Mouse (Mus musculus) limb, embryonic 12.5 days (tissue): Measurements from ENCODE around the gene Hmga1b. TPM values are rescaled to one million over a fixed set of nuclear protein-coding genes. Genes with fewer than 3 reads are reported as not detected.
"Not testable (repeated sequence)": the region's sequence is repeated elsewhere in the genome, so short reads cannot be mapped to it uniquely, and the experiment has no call there.

Experiments
- ATAC-seq: fragments of 200-750 bp; cut with Nextera tagmentation; 2 replicates; pipeline ENCODE4 v1.8.0; 2017; ENCODE audit warnings: low read depth, moderate TSS enrichment; ENCODE audit not compliant: insufficient number of reproducible peaks, insufficient read depth, low FRiP score, low TSS enrichment
- H3K27ac ChIP-seq: fragments of 300-500 bp; sonication (generic); 2 replicates; pipeline ENCODE4 v1.5.1; 2016; ENCODE audit warnings: mild to moderate bottlenecking, moderate library complexity
- H3K27me3 ChIP-seq: fragments of 300-500 bp; sonication (generic); 2 replicates; pipeline ENCODE4 v1.6.1; 2016; ENCODE audit warnings: mild to moderate bottlenecking, moderate library complexity
- H3K36me3 ChIP-seq: fragments of 300-500 bp; sonication (generic); 2 replicates; pipeline ENCODE4 v1.6.1; 2016; ENCODE audit warnings: mild to moderate bottlenecking, moderate library complexity
- H3K4me1 ChIP-seq: fragments of 300-500 bp; sonication (generic); replicated peaks from 2 replicates; pipeline ENCODE4 v1.6.1; 2016
- H3K4me2 ChIP-seq: fragments of 300-500 bp; sonication (generic); 2 replicates; pipeline ENCODE4 v1.6.1; 2016; ENCODE audit warnings: mild to moderate bottlenecking, moderate library complexity
- H3K4me3 ChIP-seq: fragments of 300-500 bp; sonication (generic); replicated peaks from 2 replicates; pipeline ENCODE4 v1.5.1; 2016; ENCODE audit warnings: mild to moderate bottlenecking
- H3K9ac ChIP-seq: fragments of 300-500 bp; sonication (generic); replicated peaks from 2 replicates; pipeline ENCODE4 v1.6.1; 2016; ENCODE audit warnings: mild to moderate bottlenecking, moderate library complexity
- H3K9me3 ChIP-seq: fragments of 300-500 bp; sonication (generic); 2 replicates; pipeline ENCODE4 v1.6.1; 2016; ENCODE audit warnings: mild to moderate bottlenecking, moderate library complexity
- WGBS: fragments of 180-500 bp; shearing (Covaris S2); methylation state at CpG from one replicate; pipeline ENCODE4 v1.1.7; 2016; 5-methylcytosine and 5-hydroxymethylcytosine counted together
- polyA plus RNA-seq: library from polyadenylated mRNA; unstranded; fragments of >200 nt; fragmentation: Nextera tagmentation; extraction: Ambion mirVana; gene quantifications from 2 replicates; pipeline ENCODE4 v1.2.1, GENCODE M21; 2016

Gene Hmga1b
- 6.4 and 8.4 TPM in 2 replicates for polyA plus RNA-seq

GRCm38 (mm10) chr11:120762672-120763041 is at the start of gene Hmga1b:
TSS of gene Hmga1b (plus strand) at chr11:120762794.
- Histone ChIP-seq H3K9ac (peak within 1 kb of the TSS; percentile 23; the same call in 1 of the 2 replicates), H3K27ac (peak within 1 kb of the TSS; percentile 17; the same call in 1 of the 2 replicates), H3K4me2 (peak within 1 kb of the TSS; percentile 35), H3K9me3 (peaks cover 22% of the 10 kb centered on the region; the same call in 1 of the 2 replicates), H3K27me3 (peaks cover 20% of the 10 kb centered on the region)
- ATAC-seq, H3K4me1 ChIP-seq, H3K4me3 ChIP-seq, H3K36me3 ChIP-seq: not testable (repeated sequence)
- 19% methylated on average over 14 of the region's 14 CpGs for WGBS

- Histone ChIP-seq H3K9me3 (no peaks in the 10 kb centered on the region), H3K4me1 (peaks cover 46% of the 10 kb centered on the region), H3K9ac (peak within 1 kb of the TSS; percentile 79), H3K4me3 (peak within 1 kb of the TSS; percentile 66), H3K27ac (peak within 1 kb of the TSS; percentile 62), H3K27me3 (no peaks in the 10 kb centered on the region), H3K4me2 (peak within 1 kb of the TSS; percentile 95), H3K36me3 (peaks cover 62% of the 10 kb centered on the region)
- peak; percentile 93 for ATAC-seq
- 3% methylated on average over 53 of the region's 53 CpGs for WGBS
Observed at GRCm38 (mm10) chr11:120713580-120714518, 48.7 kb upstream of the Hmga1b start, which contains the start of the genes Cenpx and Lrrc45. TSS of gene Cenpx (minus strand) at chr11:120713738. TSS of gene Lrrc45 (plus strand) at chr11:120713925.

GRCm38 (mm10) chr11:120714546-120714945 is 48.0 kb upstream of the Hmga1b start:
- ATAC-seq: no peak
- Histone ChIP-seq H3K36me3 (peaks cover 62% of the 10 kb centered on the region), H3K27ac (no peak overlapping the region), H3K9ac (peak overlapping the region; percentile 79), H3K4me3 (peak overlapping the region; percentile 66), H3K27me3 (no peaks in the 10 kb centered on the region), H3K4me2 (peak overlapping the region; percentile 95), H3K9me3 (no peaks in the 10 kb centered on the region), H3K4me1 (peaks cover 39% of the 10 kb centered on the region)
- WGBS: 61% methylated on average over 10 of the region's 10 CpGs

DNA sequence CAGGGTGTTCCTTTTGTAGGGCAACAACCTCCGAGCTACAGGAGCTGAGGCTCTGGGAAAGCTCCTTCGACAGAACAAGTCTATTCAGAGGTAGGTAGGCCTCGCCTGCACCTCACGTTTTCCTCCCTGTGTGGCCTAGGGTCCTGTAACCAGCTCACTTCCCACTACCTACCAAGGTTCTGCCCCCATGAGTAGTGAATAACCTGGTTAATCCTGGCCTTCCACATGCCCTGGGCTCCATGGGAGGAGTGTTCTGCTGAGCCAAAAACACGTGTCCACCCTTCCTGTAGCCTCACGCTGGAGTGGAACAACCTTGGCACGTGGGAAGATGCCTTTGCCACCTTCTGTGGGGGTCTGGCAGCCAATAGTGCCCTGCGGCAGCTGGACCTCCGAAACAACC is 47.5 kb upstream of the Hmga1b start:
- Histone ChIP-seq H3K27me3 (no peaks in the 10 kb centered on the region), H3K27ac (no peak overlapping the region), H3K4me3 (peak overlapping the region; percentile 66; the same call in 1 of the 2 replicates), H3K4me2 (peak overlapping the region; percentile 95; the same call in 1 of the 2 replicates), H3K9me3 (no peaks in the 10 kb centered on the region), H3K9ac (peak overlapping the region; percentile 79; the same call in 1 of the 2 replicates), H3K4me1 (peaks cover 35% of the 10 kb centered on the region), H3K36me3 (peaks cover 62% of the 10 kb centered on the region)
- WGBS: 88% methylated on average over 9 of the region's 9 CpGs
- ATAC-seq: no peak

GRCm38 (mm10) chr11:120719242-120719641 is 43.4 kb upstream of the Hmga1b start:
- 88% methylated on average over 9 of the region's 9 CpGs for WGBS
- peaks cover 58% of the 10 kb centered on the region for H3K36me3 ChIP-seq
- no peak overlapping the region for H3K9ac ChIP-seq
- H3K27ac ChIP-seq: no peak overlapping the region
- H3K4me3 ChIP-seq: no peak overlapping the region
- no peak overlapping the region for H3K4me2 ChIP-seq
- H3K4me1 ChIP-seq: peaks cover 24% of the 10 kb centered on the region
- H3K9me3 ChIP-seq: no peaks in the 10 kb centered on the region
- peaks cover 29% of the 10 kb centered on the region for H3K27me3 ChIP-seq
- ATAC-seq: no peak

- WGBS: 89% methylated on average over 13 of the region's 13 CpGs
- Histone ChIP-seq H3K4me3 (0 out of 2 replicates have a peak overlapping the region, but pooled peaks have one; percentile 75), H3K27ac (no peak overlapping the region), H3K9ac (no peak overlapping the region), H3K9me3 (no peaks in the 10 kb centered on the region), H3K4me2 (no peak overlapping the region), H3K4me1 (peaks cover 18% of the 10 kb centered on the region), H3K36me3 (peaks cover 58% of the 10 kb centered on the region), H3K27me3 (peaks cover 29% of the 10 kb centered on the region)
- ATAC-seq: no peak
Observed at GRCm38 (mm10) chr11:120719841-120720376, 42.7 kb upstream of the Hmga1b start.

GRCm38 (mm10) chr11:120720450-120720849 is 42.1 kb upstream of the Hmga1b start:
- Histone ChIP-seq H3K4me1 (peaks cover 15% of the 10 kb centered on the region), H3K4me2 (peak overlapping the region; percentile 99), H3K9me3 (no peaks in the 10 kb centered on the region), H3K4me3 (peak overlapping the region; percentile 75), H3K36me3 (peaks cover 56% of the 10 kb centered on the region), H3K9ac (peak overlapping the region; percentile 86), H3K27ac (peak overlapping the region; percentile 37; the same call in 1 of the 2 replicates), H3K27me3 (peaks cover 29% of the 10 kb centered on the region)
- 11% methylated on average over 17 of the region's 17 CpGs for WGBS
- ATAC-seq: no peak

- Histone ChIP-seq H3K9me3 (no peaks in the 10 kb centered on the region), H3K4me3 (peak within 1 kb of the TSS; percentile 75), H3K27me3 (peaks cover 29% of the 10 kb centered on the region), H3K9ac (peak within 1 kb of the TSS; percentile 86), H3K4me1 (peaks cover 18% of the 10 kb centered on the region), H3K36me3 (peaks cover 50% of the 10 kb centered on the region), H3K27ac (peak within 1 kb of the TSS; percentile 37; the same call in 1 of the 2 replicates), H3K4me2 (peak within 1 kb of the TSS; percentile 99)
- under 1% methylated on average over 83 of the region's 90 CpGs for WGBS
- ATAC-seq: peak; percentile 76
Observed at GRCm38 (mm10) chr11:120721124-120722066, 41.2 kb upstream of the Hmga1b start, which contains the start of gene Rac3. TSS of gene Rac3 (plus strand) at chr11:120721470.

DNA sequence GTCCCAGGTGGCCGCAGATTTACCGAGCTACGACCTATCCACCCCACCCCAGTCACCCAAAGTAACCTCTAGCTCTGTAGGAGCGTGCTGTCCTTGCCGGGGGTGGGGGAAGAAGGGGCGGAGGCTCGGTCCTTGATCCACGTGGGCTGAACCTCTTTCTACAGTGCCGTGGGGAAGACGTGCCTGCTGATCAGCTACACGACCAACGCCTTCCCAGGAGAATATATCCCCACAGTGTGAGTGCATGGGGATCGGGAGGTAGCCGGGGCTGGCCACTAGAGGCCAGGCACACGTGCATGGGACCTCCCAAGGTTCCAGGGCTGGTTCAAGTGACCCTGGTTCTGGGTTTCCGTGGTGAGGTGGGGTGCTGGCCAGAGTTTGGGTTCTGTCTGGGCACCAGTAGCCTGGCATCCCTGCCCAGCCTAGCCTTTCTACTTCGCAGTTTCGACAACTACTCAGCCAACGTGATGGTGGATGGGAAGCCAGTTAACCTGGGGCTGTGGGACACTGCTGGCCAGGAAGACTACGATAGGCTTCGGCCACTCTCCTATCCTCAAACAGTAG is 40.4 kb upstream of the Hmga1b start:
- Histone ChIP-seq H3K9me3 (no peaks in the 10 kb centered on the region), H3K4me1 (peaks cover 24% of the 10 kb centered on the region), H3K9ac (peak overlapping the region; percentile 86), H3K36me3 (peaks cover 42% of the 10 kb centered on the region), H3K4me3 (peak overlapping the region; percentile 75), H3K27ac (no peak overlapping the region), H3K4me2 (peak overlapping the region; percentile 99), H3K27me3 (peaks cover 29% of the 10 kb centered on the region)
- WGBS: 19% methylated on average over 21 of the region's 21 CpGs
- ATAC-seq: no peak

DNA sequence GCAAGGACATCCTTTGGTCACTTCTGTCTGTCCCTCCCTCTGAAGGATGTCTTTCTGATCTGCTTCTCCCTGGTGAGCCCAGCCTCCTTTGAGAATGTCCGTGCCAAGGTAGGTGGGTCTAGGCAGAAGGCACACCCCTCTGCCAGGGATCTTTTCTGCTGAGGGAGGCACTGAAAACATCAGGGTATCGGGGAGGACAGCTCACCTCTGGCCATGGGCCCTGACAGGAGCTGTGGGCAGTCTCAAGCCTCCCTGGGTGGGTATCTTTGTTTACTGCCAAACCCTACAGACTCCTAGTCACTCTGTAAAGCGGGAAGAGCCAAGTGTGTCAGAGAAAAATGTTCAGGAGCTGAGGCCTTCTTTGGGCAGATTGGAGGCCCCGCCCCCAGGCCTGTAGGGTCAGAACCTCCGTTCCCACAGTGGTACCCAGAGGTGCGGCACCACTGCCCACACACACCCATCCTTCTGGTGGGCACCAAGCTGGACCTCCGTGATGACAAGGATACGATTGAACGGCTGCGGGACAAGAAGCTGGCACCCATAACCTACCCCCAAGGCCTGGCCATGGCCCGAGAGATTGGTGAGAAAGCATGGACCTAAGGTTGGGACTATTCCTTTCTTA is 39.7 kb upstream of the Hmga1b start:
- H3K4me2 ChIP-seq: no peak overlapping the region; the same call in 1 of the 2 replicates
- no peak overlapping the region for H3K27ac ChIP-seq
- no peak overlapping the region; the same call in 1 of the 2 replicates for H3K4me3 ChIP-seq

More for the DNA sequence above, 39.7 kb upstream of the Hmga1b start:
- WGBS: 88% methylated on average over 11 of the region's 11 CpGs
- no peak for ATAC-seq
- peaks cover 35% of the 10 kb centered on the region for H3K36me3 ChIP-seq
- H3K9ac ChIP-seq: no peak overlapping the region
- peaks cover 24% of the 10 kb centered on the region for H3K4me1 ChIP-seq
- no peaks in the 10 kb centered on the region for H3K9me3 ChIP-seq
- peaks cover 29% of the 10 kb centered on the region for H3K27me3 ChIP-seq
